Mouse (Mus musculus): Measurements from ENCODE around the gene Aak1.

DNA sequence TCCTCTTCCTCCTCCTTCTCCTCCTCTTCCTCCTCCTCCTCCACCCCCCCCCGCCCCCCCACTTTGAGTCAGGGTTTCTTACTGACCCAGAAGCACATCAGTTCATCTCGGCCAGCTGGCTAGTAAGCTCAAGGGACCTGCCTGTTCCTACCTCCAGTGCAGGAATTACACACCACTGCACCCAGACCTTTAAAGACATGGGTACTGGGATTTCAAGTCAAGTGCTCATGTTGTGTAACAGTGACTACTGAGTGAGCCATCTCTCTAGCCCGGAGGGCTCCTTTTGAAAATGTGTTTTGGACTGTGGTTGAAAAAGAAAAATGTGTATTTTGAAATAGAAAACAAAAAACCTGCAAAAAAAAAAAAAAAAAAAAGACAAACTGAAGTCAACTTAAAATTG is 50.6 kb downstream of the Aak1 start:
- TF ChIP-seq CTCF (conservative IDR thresholded peaks at IDR 0.05; ENCODE audit: low read length) (no peak), POU5F1 (IDR thresholded peaks at IDR 0.05; ENCODE audit: borderline replicate concordance, low read length) (no peak)

All from E14TG2a.4 (cell line).